Mouse (Mus musculus) mouse trophoblast stem cell (cell line): ENCODE measurements around the gene Map3k9.

Source experiments
- in situ Hi-C, 2 experiments: fragments of 300-500 bp; cut with MseI, MboI; formaldehyde crosslinking; loops; 2 replicates in 1 of 2; 3 replicates in 1 of 2; pipeline ENCODE4 v1.15.1; 2025

Gene Map3k9

GRCm38 (mm10) chr12:81789499-81789898, 8.5 kb upstream of the Map3k9 start:
- in situ Hi-C loops = loop anchor here in 1 of 2 experiments (10.0 kb wide), 1 partner anchor 165 kb away; no protein-coding TSS in a partner anchor

- in situ Hi-C loops = loop anchor here in 1 of 2 experiments (10.0 kb wide), 1 partner anchor 164 kb away; no protein-coding TSS in a partner anchor
Observed at GRCm38 (mm10) chr12:81788672-81789084, 7.7 kb upstream of the Map3k9 start.

DNA sequence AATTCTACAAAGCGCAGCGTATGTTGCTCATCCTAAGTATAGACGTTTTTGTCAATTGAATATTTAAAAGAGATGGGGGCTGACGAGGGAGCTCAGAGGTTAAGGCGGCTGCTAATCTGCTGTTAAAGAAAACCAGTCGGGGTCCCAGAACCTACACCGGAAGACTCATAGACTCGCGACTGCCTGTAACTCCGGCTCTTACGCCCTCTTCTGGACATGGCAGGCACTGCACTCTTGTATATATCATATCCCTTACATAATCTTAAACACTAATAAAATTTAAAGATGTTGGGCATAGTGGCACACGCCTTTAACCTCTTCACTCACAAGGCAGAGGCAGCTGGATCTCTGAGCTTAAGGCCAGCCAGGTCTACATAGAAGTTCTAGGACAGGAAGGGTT, 6.3 kb upstream of the Map3k9 start:
- in situ Hi-C loops = loop anchor here in 1 of 2 experiments (10.0 kb wide), 1 partner anchor 162 kb away; no protein-coding TSS in a partner anchor

GRCm38 (mm10) chr12:81783301-81783700, 2.3 kb upstream of the Map3k9 start:
- in situ Hi-C loops = loop anchor here (5.0 to 10.0 kb wide), 2 partner anchors 158 to 166 kb away; no protein-coding TSS in a partner anchor

GRCm38 (mm10) chr12:81782606-81783005, 1.6 kb upstream of the Map3k9 start:
- in situ Hi-C loops = loop anchor here (5.0 to 10.0 kb wide), 2 partner anchors 158 to 165 kb away; no protein-coding TSS in a partner anchor

DNA sequence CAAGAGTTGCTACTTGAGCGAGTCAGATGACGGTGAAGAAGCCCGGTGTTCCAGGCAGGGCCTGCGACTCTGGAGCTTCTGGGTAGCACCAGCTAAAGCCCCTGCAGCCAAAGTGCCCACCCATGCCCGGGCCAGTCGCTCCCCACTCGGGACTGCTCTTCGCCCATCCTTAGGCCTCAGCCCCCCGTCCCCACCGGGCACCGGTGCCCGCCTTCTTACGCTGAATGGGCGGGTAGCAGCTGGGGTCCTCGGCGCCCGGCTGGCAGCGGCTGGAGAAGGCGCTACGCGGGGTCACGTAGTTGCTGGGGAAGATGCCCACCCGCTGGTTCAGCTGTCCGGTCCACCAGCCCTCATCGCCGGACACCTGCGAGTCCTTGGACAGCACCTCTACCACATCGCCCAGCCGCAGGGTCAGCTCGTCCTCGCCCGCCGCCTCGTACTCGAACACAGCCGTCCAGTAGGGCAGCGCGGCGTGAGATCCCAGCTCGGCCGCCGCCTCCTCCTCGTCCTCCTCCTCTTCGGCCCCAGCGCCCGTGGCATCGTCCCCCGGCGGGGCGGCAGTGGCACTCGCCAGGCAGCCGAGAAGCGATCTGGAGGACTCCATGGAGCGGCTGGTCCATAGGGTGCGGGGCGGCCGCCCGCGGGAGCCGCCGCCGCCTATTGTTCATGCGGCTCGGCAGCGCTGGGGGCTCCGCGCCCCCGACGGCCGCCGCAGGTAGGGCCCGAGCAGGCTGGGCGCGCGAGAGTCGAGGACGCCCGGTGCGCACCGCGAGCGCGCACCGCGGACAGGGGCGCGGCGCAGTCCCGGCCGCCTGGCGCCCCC, 493 bp downstream of the Map3k9 start:
- in situ Hi-C loops = loop anchor here (5.0 to 10.0 kb wide), 2 partner anchors 156 to 163 kb away; no protein-coding TSS in a partner anchor

DNA sequence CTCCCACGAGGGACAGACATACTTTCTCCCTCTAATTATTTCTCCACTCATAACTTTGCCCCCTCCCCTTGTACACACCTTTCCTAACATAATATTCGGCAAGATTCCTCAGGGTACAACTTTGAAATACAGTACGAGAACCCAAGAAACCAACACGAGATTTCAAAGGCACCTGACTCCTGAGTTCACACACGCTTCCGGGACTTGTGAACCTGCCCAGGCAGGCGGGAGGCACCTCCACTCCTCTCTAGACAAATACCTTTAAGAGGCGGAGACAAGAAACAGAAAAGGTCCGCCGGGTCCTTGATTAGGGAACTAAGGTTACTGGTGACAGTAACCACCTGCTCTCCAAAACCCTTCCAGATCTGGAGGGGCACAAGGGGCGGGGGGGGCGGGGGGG, 1.1 kb downstream of the Map3k9 start:
- in situ Hi-C loops = loop anchor here (5.0 to 10.0 kb wide), 2 partner anchors 155 to 163 kb away; no protein-coding TSS in a partner anchor

DNA sequence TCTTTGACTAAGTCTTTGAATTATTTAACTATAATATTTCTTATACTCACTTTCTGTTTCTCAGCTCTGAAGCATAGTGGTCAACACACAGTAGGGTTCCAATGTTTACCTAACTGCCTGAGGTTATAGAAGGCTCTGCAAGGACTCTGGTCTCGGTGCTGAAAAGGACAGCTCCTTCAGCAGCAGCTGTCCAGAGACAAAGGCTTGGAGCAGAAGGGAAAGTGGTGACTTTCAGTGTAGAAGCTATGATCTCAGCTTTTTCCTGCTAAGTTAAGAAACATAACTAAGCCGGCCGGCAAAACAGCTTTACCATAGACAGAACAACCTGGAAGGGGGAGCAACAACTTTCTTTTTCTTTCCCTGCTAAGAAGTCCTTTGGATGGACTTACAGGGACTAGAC, 4.8 kb downstream of the Map3k9 start:
- in situ Hi-C loops = no loop called here

GRCm38 (mm10) chr12:81775641-81776040, 5.3 kb downstream of the Map3k9 start:
- in situ Hi-C loops = no loop called here

DNA sequence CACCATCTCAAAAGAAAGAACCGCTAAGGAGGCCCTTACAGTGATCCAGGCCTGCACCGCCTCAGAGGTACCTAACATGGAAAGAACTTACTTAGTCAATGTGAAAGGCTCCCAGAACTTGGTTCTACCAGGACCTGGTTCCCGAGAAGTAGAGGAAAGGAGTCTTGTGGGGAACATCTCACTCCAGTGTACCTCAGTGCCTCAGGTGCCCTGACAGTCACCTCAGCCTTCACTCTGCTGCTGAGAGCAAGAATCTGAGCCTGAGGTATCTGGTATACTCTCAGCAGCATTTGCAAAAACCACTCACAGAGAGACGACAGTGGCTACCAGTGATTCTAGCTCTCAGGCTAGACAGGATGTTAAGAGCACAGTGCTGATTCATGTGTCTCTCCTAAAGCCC, 6.8 kb downstream of the Map3k9 start:
- in situ Hi-C loops = no loop called here

DNA sequence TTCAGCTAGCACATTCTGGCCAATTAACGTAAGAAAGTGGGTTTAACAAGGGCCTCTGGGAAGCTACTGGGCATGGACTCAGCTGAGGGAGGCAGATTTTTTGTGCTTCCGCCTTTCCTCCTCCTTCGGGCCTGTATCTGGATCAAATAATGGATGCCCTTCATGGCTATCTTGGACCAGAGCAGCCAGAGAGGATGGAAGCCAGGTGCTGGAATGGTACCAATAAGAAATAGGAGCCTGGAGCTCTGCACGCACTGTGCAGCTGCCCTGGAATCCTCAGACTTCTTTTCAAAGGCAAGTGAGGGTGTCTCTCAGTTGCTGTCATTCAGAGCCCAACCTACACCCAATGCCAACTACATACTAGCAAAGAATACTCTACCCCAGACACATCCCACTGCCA, 11.5 kb downstream of the Map3k9 start:
- in situ Hi-C loops = no loop called here

DNA sequence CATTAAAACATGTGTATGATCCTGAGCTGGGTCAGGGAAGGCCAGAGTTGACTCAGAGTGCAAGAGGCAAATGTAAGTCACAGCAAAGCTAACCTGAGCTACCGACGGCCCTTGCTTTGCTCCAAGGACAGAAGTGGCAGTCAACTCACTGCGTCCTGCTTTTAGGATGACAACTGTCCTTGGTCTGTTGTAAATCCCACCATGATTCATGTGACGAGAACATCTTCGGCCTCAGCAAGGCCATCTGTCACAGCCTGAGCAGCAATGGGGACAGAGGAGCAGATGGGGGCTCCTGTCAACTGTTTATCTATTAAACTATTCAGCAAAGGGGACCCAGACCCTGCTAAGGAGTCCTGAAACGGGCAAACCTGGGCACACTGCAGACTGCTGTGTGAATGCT, 15.6 kb downstream of the Map3k9 start:
- in situ Hi-C loops = no loop called here

DNA sequence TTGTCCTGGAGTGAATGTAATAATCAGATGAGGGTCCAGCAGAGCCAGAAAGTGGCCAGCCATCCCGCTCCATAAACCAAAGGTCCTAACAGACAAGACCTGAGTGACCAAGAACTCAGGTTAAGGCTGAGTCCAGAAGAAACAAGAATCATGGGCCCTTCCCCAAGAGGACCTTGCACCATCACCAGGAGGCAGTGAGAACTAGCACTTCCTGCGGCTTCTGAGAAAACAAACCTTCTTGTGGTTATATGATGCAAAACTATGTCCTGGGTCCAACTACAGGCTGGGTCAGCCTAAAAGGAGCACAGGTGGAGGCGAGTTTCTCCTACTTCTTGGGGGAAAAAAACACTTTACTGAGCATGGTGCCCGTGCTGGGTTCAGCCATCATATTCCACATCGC, 16.6 kb downstream of the Map3k9 start:
- in situ Hi-C loops = no loop called here

GRCm38 (mm10) chr12:81754651-81755050, 26.3 kb downstream of the Map3k9 start:
- in situ Hi-C loops = no loop called here

DNA sequence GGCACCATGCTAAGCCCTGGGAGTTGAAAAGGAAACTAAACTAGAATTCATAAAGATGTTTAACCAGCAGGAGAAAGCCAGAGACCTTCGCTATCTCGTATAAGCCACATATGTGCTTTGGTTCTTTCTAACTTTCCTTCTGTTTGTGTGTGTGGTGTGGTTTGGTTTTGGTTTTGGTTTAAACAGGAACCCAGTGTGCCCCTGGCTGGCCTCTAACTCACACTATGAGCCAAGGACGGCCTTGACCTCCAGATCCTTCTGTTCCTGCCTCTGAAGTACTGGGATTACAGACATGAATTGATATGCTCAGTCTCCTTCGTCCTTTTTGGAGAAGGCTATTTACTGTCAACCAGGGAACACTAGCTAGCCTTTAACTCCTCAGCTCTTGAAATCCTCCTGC, 29.9 kb downstream of the Map3k9 start:
- in situ Hi-C loops = no loop called here

GRCm38 (mm10) chr12:81748918-81749317, 32.1 kb downstream of the Map3k9 start:
- in situ Hi-C loops = no loop called here

- in situ Hi-C loops = no loop called here
Observed at GRCm38 (mm10) chr12:81748021-81748576, 32.9 kb downstream of the Map3k9 start.

GRCm38 (mm10) chr12:81746400-81747024, 34.5 kb downstream of the Map3k9 start:
- in situ Hi-C loops = no loop called here

- in situ Hi-C loops = no loop called here
Observed at GRCm38 (mm10) chr12:81735246-81736070, 45.5 kb downstream of the Map3k9 start.

GRCm38 (mm10) chr12:81726246-81726822, 54.6 kb downstream of the Map3k9 start:
- in situ Hi-C loops = no loop called here

DNA sequence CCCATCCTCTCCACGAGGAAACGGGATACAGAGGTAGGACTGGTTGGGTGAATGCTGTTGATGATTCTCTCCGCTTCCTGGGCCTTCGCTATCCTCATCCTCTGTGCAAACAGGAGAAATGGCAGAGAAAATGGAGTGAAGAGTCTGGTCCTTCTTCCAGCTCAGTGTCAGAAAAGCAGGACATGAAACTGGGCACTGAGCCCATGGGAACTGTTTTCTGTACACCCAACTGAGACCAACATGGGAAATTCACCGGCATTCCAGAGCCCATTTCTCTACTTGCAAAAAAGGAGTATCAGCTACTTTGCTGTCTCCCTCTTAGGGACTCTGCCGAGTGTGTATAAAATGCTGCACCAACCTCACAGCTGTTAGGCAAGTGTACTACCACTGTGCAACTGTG, 56.2 kb downstream of the Map3k9 start:
- in situ Hi-C loops = no loop called here
